In the genomic region with DNA sequence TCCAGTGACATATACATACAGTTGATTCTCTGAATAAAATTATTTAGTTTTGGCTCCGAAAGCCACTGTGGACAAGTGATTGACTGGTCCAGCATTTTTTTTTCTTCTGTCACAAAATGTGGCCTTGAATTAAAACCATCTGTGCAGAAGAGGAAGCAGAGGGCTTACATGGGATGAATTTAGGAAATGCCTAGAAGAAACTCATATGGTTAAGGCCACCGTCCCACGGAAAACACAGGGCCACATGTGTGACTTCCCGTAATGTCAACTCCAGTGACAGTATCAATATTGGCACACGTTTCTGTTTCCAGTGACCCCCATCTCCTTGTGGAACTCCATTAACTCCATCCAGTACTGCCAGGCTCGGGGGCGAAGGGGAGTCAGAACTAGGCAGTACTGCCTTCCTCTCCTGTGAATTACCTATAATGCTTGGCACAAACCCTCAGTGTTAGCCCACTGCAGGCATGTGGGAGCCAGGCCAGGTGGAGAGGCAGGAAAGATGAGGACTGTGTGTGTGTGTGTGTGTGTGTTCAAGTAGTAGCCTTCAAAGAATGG, we compare ENCODE assay signal across 12 mouse cellular contexts. TPM values are rescaled to one million over a fixed set of nuclear protein-coding genes. Genes with fewer than 3 reads are reported as not detected.
DNase-seq lines count a peak whose midpoint lies in the region; ATAC-seq and TF ChIP-seq lines count a peak whose summit lies in the region.
"Had no signal": no experiment of that assay in that cellular context is flagged by ENCODE, and none has a peak within 500 bp of the region (broad histone marks: within the 10 kb centered on the region; RNA-seq: fewer than 3 reads in every experiment).

No protein-coding gene starts in this region.

- WGBS in heart, postnatal 0 days: 67% methylated on average over 7 of the region's 7 CpGs
- WGBS in heart, embryonic 12.5 days: 76% methylated on average over 7 of the region's 7 CpGs
- WGBS in lung, embryonic 15.5 days: 51% methylated on average over 7 of the region's 7 CpGs
- WGBS in midbrain, embryonic 16.5 days: 87% methylated on average over 7 of the region's 7 CpGs

- H3K36me3 ChIP-seq in heart, postnatal 0 days (replicated peaks; ENCODE audit: control insufficient read depth, insufficient read depth, low read length): no peaks in the 10 kb centered on the region
- H3K36me3 ChIP-seq in heart, embryonic 12.5 days: no peaks in the 10 kb centered on the region
- H3K36me3 ChIP-seq in lung, embryonic 15.5 days: no peaks in the 10 kb centered on the region
- peaks cover 9% of the 10 kb centered on the region for H3K36me3 ChIP-seq in megakaryocyte, embryonic 14.5 days (replicated peaks; ENCODE audit: low read length)
- no peaks in the 10 kb centered on the region for H3K36me3 ChIP-seq in midbrain, embryonic 16.5 days (ENCODE audit: control insufficient read depth, insufficient read depth, low read length)
- H3K36me3 ChIP-seq: embryonic facial prominence, embryonic 12.5 days had no signal

- H3K4me3 ChIP-seq in heart, postnatal 0 days (ENCODE audit: low read depth, low read length): no peak overlapping the region
- no peak overlapping the region for H3K4me3 ChIP-seq in heart, embryonic 12.5 days
- H3K4me3 ChIP-seq in lung, embryonic 15.5 days: no peak overlapping the region
- peak overlapping the region; percentile 5; the same call in 1 of the 2 replicates for H3K4me3 ChIP-seq in bone marrow macrophage, adult 2 months (ENCODE audit: insufficient read depth, low read length)
- H3K4me3 ChIP-seq in megakaryocyte, embryonic 14.5 days (replicated peaks): peak overlapping the region; percentile 73
- no peak overlapping the region for H3K4me3 ChIP-seq in midbrain, embryonic 16.5 days (ENCODE audit: low read depth, low read length)
- H3K4me3 ChIP-seq: embryonic facial prominence, embryonic 12.5 days; forebrain, embryonic 13.5 days had no signal

- peaks cover 42% of the 10 kb centered on the region for H3K27me3 ChIP-seq in heart, postnatal 0 days (ENCODE audit: control insufficient read depth, insufficient read depth, low read length)
- peaks cover 69% of the 10 kb centered on the region for H3K27me3 ChIP-seq in heart, embryonic 12.5 days (replicated peaks)
- peaks cover 38% of the 10 kb centered on the region for H3K27me3 ChIP-seq in lung, embryonic 15.5 days
- H3K27me3 ChIP-seq in megakaryocyte, embryonic 14.5 days (replicated peaks): peaks cover 30% of the 10 kb centered on the region
- peaks cover 35% of the 10 kb centered on the region for H3K27me3 ChIP-seq in midbrain, embryonic 16.5 days (ENCODE audit: control insufficient read depth, insufficient read depth, low read depth, low read length)

- H3K9me3 ChIP-seq in heart, postnatal 0 days (replicated peaks; ENCODE audit: control insufficient read depth, low read length): no peaks in the 10 kb centered on the region
- H3K9me3 ChIP-seq in heart, embryonic 12.5 days (replicated peaks): no peaks in the 10 kb centered on the region
- H3K9me3 ChIP-seq in lung, embryonic 15.5 days: no peaks in the 10 kb centered on the region
- no peaks in the 10 kb centered on the region for H3K9me3 ChIP-seq in megakaryocyte, embryonic 14.5 days
- no peaks in the 10 kb centered on the region for H3K9me3 ChIP-seq in midbrain, embryonic 16.5 days (replicated peaks; ENCODE audit: control insufficient read depth, low read length, poor library complexity, severe bottlenecking)
- H3K9me3 ChIP-seq: embryonic facial prominence, embryonic 12.5 days; forebrain, embryonic 13.5 days had no signal

- H3K4me2 ChIP-seq in heart, postnatal 0 days (ENCODE audit: low read depth, low read length): no peak overlapping the region
- no peak overlapping the region for H3K4me2 ChIP-seq in heart, embryonic 12.5 days
- peak overlapping the region; percentile 18; the same call in 1 of the 2 replicates for H3K4me2 ChIP-seq in lung, embryonic 15.5 days
- no peak overlapping the region for H3K4me2 ChIP-seq in midbrain, embryonic 16.5 days (ENCODE audit: low read length)
- H3K4me2 ChIP-seq: embryonic facial prominence, embryonic 12.5 days; forebrain, embryonic 13.5 days had no signal

- H3K9ac ChIP-seq in heart, postnatal 0 days (replicated peaks; ENCODE audit: low read depth, low read length): no peak overlapping the region
- H3K9ac ChIP-seq in heart, embryonic 12.5 days: no peak overlapping the region
- no peak overlapping the region for H3K9ac ChIP-seq in lung, embryonic 15.5 days
- H3K9ac ChIP-seq in midbrain, embryonic 16.5 days (ENCODE audit: low read depth, low read length): no peak overlapping the region
- H3K9ac ChIP-seq: embryonic facial prominence, embryonic 12.5 days; forebrain, embryonic 13.5 days had no signal

- no peak for TF ChIP-seq EP300 in heart, postnatal 0 days (IDR thresholded peaks at IDR 0.05; ENCODE audit: low read depth)

- no peak for TF ChIP-seq POLR2A in bone marrow macrophage, adult 2 months (IDR thresholded peaks at IDR 0.05; ENCODE audit: borderline replicate concordance, low read depth, low read length)

- peak overlapping the region; percentile 62 for H3K27ac ChIP-seq in heart, postnatal 0 days (ENCODE audit: low read depth)
- no peak overlapping the region for H3K27ac ChIP-seq in heart, embryonic 12.5 days (ENCODE audit: poor library complexity, severe bottlenecking)
- peak overlapping the region; percentile 56 for H3K27ac ChIP-seq in lung, embryonic 15.5 days
- peak overlapping the region; percentile 94 for H3K27ac ChIP-seq in bone marrow macrophage, adult 2 months (ENCODE audit: insufficient read depth, low read depth, low read length)
- H3K27ac ChIP-seq in midbrain, embryonic 16.5 days (ENCODE audit: low read length): no peak overlapping the region
- H3K27ac ChIP-seq: embryonic facial prominence, embryonic 12.5 days; forebrain, embryonic 13.5 days had no signal

- H3K4me1 ChIP-seq in heart, postnatal 0 days (ENCODE audit: control insufficient read depth, insufficient read depth): peaks cover 10% of the 10 kb centered on the region
- H3K4me1 ChIP-seq in heart, embryonic 12.5 days (replicated peaks): peaks cover 7% of the 10 kb centered on the region
- H3K4me1 ChIP-seq in lung, embryonic 15.5 days: peaks cover 19% of the 10 kb centered on the region
- peaks cover 25% of the 10 kb centered on the region for H3K4me1 ChIP-seq in bone marrow macrophage, adult 2 months (ENCODE audit: control insufficient read depth, insufficient read depth, low read length)
- peaks cover 42% of the 10 kb centered on the region for H3K4me1 ChIP-seq in megakaryocyte, embryonic 14.5 days
- H3K4me1 ChIP-seq in midbrain, embryonic 16.5 days (ENCODE audit: control insufficient read depth, insufficient read depth, low read length): peaks cover 6% of the 10 kb centered on the region; the same call in 1 of the 2 replicates

- TF ChIP-seq CTCF in heart, postnatal 0 days (IDR thresholded peaks at IDR 0.05; ENCODE audit: low read depth): no peak
- TF ChIP-seq CTCF in bone marrow macrophage, adult 2 months (IDR thresholded peaks at IDR 0.05; ENCODE audit: low read depth, low read length): no peak

- no peak for DNase-seq in heart, postnatal 0 days (ENCODE audit: low spot score)
- no peak for DNase-seq in lung, postnatal 25 days (ENCODE audit: low spot score)
- no peak for DNase-seq in cerebellum, adult 9-10 months
- DNase-seq: cerebellum, postnatal 14 days had no signal

- ATAC-seq in heart, postnatal 0 days (ENCODE audit: insufficient read depth, low read depth): no peak
- no peak for ATAC-seq in heart, embryonic 12.5 days (ENCODE audit: insufficient number of reproducible peaks, low FRiP score)
- ATAC-seq in lung, embryonic 15.5 days (ENCODE audit: borderline replicate concordance, extremely low read depth, low FRiP score, low TSS enrichment): peak; percentile 28; the same call in 1 of the 2 replicates
- ATAC-seq in midbrain, embryonic 16.5 days: no peak
- ATAC-seq: forebrain, embryonic 13.5 days; intestine, postnatal 0 days had no signal

RNA-seq across cellular contexts. Expression of gene H2-DMb2, which starts 0.6 kb away (rescaled TPM):
- 1.5 TPM in 1 of 2 replicates, not detected in the other for total RNA-seq in heart, postnatal 0 days (2014; rRNA removed; ENCODE audit: low replicate concordance)
- polyA plus RNA-seq in heart, postnatal 0 days (2015; fragmentation: Nextera tagmentation; extraction: Ambion mirVana): 0.33 and 0.38 TPM in 2 replicates
- polyA plus RNA-seq in heart, embryonic 12.5 days (2016; fragmentation: Nextera tagmentation; extraction: Ambion mirVana): 0.21 TPM in 1 of 2 replicates, not detected in the other
- 1.8 and 1.9 TPM in 2 replicates for polyA plus RNA-seq in lung, embryonic 15.5 days (2015; fragmentation: Nextera tagmentation; extraction: Ambion mirVana)
- 3.0 and 4.9 TPM in 2 replicates for polyA plus RNA-seq in bone marrow macrophage, adult 2 months (2012; ENCODE audit: insufficient read depth, insufficient read length, missing spikeins)
- 1.5 TPM in 1 of 2 replicates, not detected in the other for polyA plus RNA-seq in megakaryocyte, embryonic 14.5 days (2012; ENCODE audit: insufficient read depth, low replicate concordance)
- polyA plus RNA-seq in midbrain, embryonic 16.5 days (2015; fragmentation: Nextera tagmentation; extraction: Ambion mirVana): 0.49 and 0.53 TPM in 2 replicates
- polyA plus RNA-seq: forebrain, embryonic 13.5 days had no signal

RNA-seq across cellular contexts. Expression of gene H2-DMb1, which starts 10.3 kb away (rescaled TPM):
- 0.19 TPM in 1 of 2 replicates, not detected in the other for total RNA-seq in heart, postnatal 0 days (2014; rRNA removed; ENCODE audit: low replicate concordance)
- 0.65 and 0.90 TPM in 2 replicates for polyA plus RNA-seq in heart, postnatal 0 days (2015; fragmentation: Nextera tagmentation; extraction: Ambion mirVana)
- polyA plus RNA-seq in heart, embryonic 12.5 days (2016; fragmentation: Nextera tagmentation; extraction: Ambion mirVana): 0.33 and 0.41 TPM in 2 replicates
- polyA plus RNA-seq in lung, embryonic 15.5 days (2015; fragmentation: Nextera tagmentation; extraction: Ambion mirVana): 2.0 and 3.2 TPM in 2 replicates
- 232 and 258 TPM in 2 replicates for polyA plus RNA-seq in bone marrow macrophage, adult 2 months (2012; ENCODE audit: insufficient read depth, insufficient read length, missing spikeins)
- 1.1 TPM in 1 of 2 replicates, not detected in the other for polyA plus RNA-seq in megakaryocyte, embryonic 14.5 days (2012; ENCODE audit: insufficient read depth, low replicate concordance)
- polyA plus RNA-seq in midbrain, embryonic 16.5 days (2015; fragmentation: Nextera tagmentation; extraction: Ambion mirVana): 0.69 and 0.88 TPM in 2 replicates
- polyA plus RNA-seq: forebrain, embryonic 13.5 days had no signal

RNA-seq across cellular contexts. Expression of gene Brd2, which starts 20.1 kb away (rescaled TPM):
- 83.2 and 87.5 TPM in 2 replicates for total RNA-seq in heart, postnatal 0 days (2014; rRNA removed; ENCODE audit: low replicate concordance)
- 33.4 and 38.4 TPM in 2 replicates for polyA plus RNA-seq in heart, postnatal 0 days (2015; fragmentation: Nextera tagmentation; extraction: Ambion mirVana)
- 89.4 and 90.6 TPM in 2 replicates for polyA plus RNA-seq in heart, embryonic 12.5 days (2016; fragmentation: Nextera tagmentation; extraction: Ambion mirVana)
- polyA plus RNA-seq in lung, embryonic 15.5 days (2015; fragmentation: Nextera tagmentation; extraction: Ambion mirVana): 102 and 106 TPM in 2 replicates
- 156 and 185 TPM in 2 replicates for polyA plus RNA-seq in bone marrow macrophage, adult 2 months (2012; ENCODE audit: insufficient read depth, insufficient read length, missing spikeins)
- polyA plus RNA-seq in megakaryocyte, embryonic 14.5 days (2012; ENCODE audit: insufficient read depth, low replicate concordance): 174 and 242 TPM in 2 replicates
- polyA plus RNA-seq in midbrain, embryonic 16.5 days (2015; fragmentation: Nextera tagmentation; extraction: Ambion mirVana): 117 and 126 TPM in 2 replicates

RNA-seq across cellular contexts. Expression of gene H2-DMa, which starts 23.2 kb away (rescaled TPM):
- total RNA-seq in heart, postnatal 0 days (2014; rRNA removed; ENCODE audit: low replicate concordance): 2.6 and 7.2 TPM in 2 replicates
- 4.2 and 4.6 TPM in 2 replicates for polyA plus RNA-seq in heart, postnatal 0 days (2015; fragmentation: Nextera tagmentation; extraction: Ambion mirVana)
- 3.9 and 7.8 TPM in 2 replicates for polyA plus RNA-seq in heart, embryonic 12.5 days (2016; fragmentation: Nextera tagmentation; extraction: Ambion mirVana)
- 12.1 and 13.8 TPM in 2 replicates for polyA plus RNA-seq in lung, embryonic 15.5 days (2015; fragmentation: Nextera tagmentation; extraction: Ambion mirVana)
- 206 and 214 TPM in 2 replicates for polyA plus RNA-seq in bone marrow macrophage, adult 2 months (2012; ENCODE audit: insufficient read depth, insufficient read length, missing spikeins)
- polyA plus RNA-seq in megakaryocyte, embryonic 14.5 days (2012; ENCODE audit: insufficient read depth, low replicate concordance): 19.3 and 32.1 TPM in 2 replicates
- 22.5 and 22.7 TPM in 2 replicates for polyA plus RNA-seq in midbrain, embryonic 16.5 days (2015; fragmentation: Nextera tagmentation; extraction: Ambion mirVana)

RNA-seq across cellular contexts. Expression of gene Tap1, which starts 44.8 kb away (rescaled TPM):
- 8.8 and 10.7 TPM in 2 replicates for total RNA-seq in heart, postnatal 0 days (2014; rRNA removed; ENCODE audit: low replicate concordance)
- 2.7 and 3.7 TPM in 2 replicates for polyA plus RNA-seq in heart, postnatal 0 days (2015; fragmentation: Nextera tagmentation; extraction: Ambion mirVana)
- polyA plus RNA-seq in heart, embryonic 12.5 days (2016; fragmentation: Nextera tagmentation; extraction: Ambion mirVana): 1.1 TPM in 2 replicates
- polyA plus RNA-seq in lung, embryonic 15.5 days (2015; fragmentation: Nextera tagmentation; extraction: Ambion mirVana): 6.7 and 7.6 TPM in 2 replicates
- polyA plus RNA-seq in bone marrow macrophage, adult 2 months (2012; ENCODE audit: insufficient read depth, insufficient read length, missing spikeins): 56.2 and 60.8 TPM in 2 replicates
- 27.1 and 27.9 TPM in 2 replicates for polyA plus RNA-seq in megakaryocyte, embryonic 14.5 days (2012; ENCODE audit: insufficient read depth, low replicate concordance)
- 2.4 and 4.5 TPM in 2 replicates for polyA plus RNA-seq in midbrain, embryonic 16.5 days (2015; fragmentation: Nextera tagmentation; extraction: Ambion mirVana)

Comparison
In these comparisons a context has a peak if more than half of its experiments do, and no peak if none do; other contexts are left out.
1. H3K27ac ChIP-seq: peak in heart, postnatal 0 days (single experiment), lung, embryonic 15.5 days (single experiment) and bone marrow macrophage, adult 2 months (single experiment); none in heart, embryonic 12.5 days (single experiment) and midbrain, embryonic 16.5 days (single experiment).
2. H3K4me3 ChIP-seq: peak in bone marrow macrophage, adult 2 months (single experiment) and megakaryocyte, embryonic 14.5 days (single experiment); none in heart, postnatal 0 days (single experiment), heart, embryonic 12.5 days (single experiment), lung, embryonic 15.5 days (single experiment) and midbrain, embryonic 16.5 days (single experiment).
3. RNA of gene H2-DMb1, which starts 10.3 kb away (polyA plus RNA-seq): 232 to 258 TPM in bone marrow macrophage, adult 2 months; 2.0 to 3.2 TPM in lung, embryonic 15.5 days, 1.1 TPM in megakaryocyte, embryonic 14.5 days, 0.65 to 0.90 TPM in heart, postnatal 0 days, 0.69 to 0.88 TPM in midbrain, embryonic 16.5 days and 0.33 to 0.41 TPM in heart, embryonic 12.5 days; every median in the first group is over 10 times any median in the second.